Mouse (Mus musculus) right cerebral cortex, postnatal 10 days (tissue): Measurements from ENCODE around the gene Nfatc2.

Source experiments
- DNase-seq, 2 experiments: peaks; one replicate each; pipeline ENCODE4 v3.0.0; 2021; ENCODE audit warnings: low spot score in 2 of 2

The Nfatc2 gene

GRCm38 (mm10) chr2:168440918-168441328 is 160.5 kb downstream of the Nfatc2 start:
- peak; percentile 92 to 95 for DNase-seq

- DNase-seq: peak; percentile 74 to 81
These were observed 162.4 kb downstream of the Nfatc2 start for GRCm38 (mm10) chr2:168438981-168439452.

GRCm38 (mm10) chr2:168434187-168434586 is 167.3 kb downstream of the Nfatc2 start:
- DNase-seq: no peak

GRCm38 (mm10) chr2:168433392-168433791 is 168.1 kb downstream of the Nfatc2 start:
- DNase-seq: peak in 1 of 2 experiments; percentile 42

GRCm38 (mm10) chr2:168432394-168432793 is 169.1 kb downstream of the Nfatc2 start:
- DNase-seq: peak; percentile 59 to 77

GRCm38 (mm10) chr2:168429598-168429997 is 171.9 kb downstream of the Nfatc2 start:
- no peak for DNase-seq

GRCm38 (mm10) chr2:168428375-168428901 is 173.0 kb downstream of the Nfatc2 start:
- DNase-seq: no peak
